Mouse (Mus musculus) brain, embryonic 14.5 days (tissue): ENCODE results near the gene Myo10. TPM values are rescaled to one million over a fixed set of nuclear protein-coding genes. Genes with fewer than 3 reads are reported as not detected.

Experiments used
- DNase-seq: peaks from one replicate; pipeline ENCODE4 v3.0.0-alpha.2; 2011; ENCODE audit warnings: low read depth
- CTCF ChIP-seq: fragments of 200-500 bp; IDR thresholded peaks from 2 replicates; pipeline ENCODE4 v1.5.1; 2012; ENCODE audit warnings: inconsistent platforms, mild to moderate bottlenecking, moderate library complexity, borderline replicate concordance; ENCODE audit not compliant: insufficient read depth, insufficient read length; ENCODE audit errors: extremely low read depth
- POLR2A ChIP-seq: fragments of 200-500 bp; IDR thresholded peaks from 2 replicates; pipeline ENCODE4 v1.6.1; 2012; ENCODE audit warnings: mild to moderate bottlenecking, inconsistent platforms, borderline replicate concordance; ENCODE audit not compliant: poor library complexity, insufficient read depth, insufficient read length, severe bottlenecking; ENCODE audit errors: extremely low read depth
- polyA plus RNA-seq: library from polyadenylated mRNA; depleted of rRNA; stranded (reverse); fragments of >200 nt; gene quantifications from 2 replicates; pipeline ENCODE4 v1.2.3, GENCODE M21; 2012

Myo10 gene
- polyA plus RNA-seq, 1 experiment, result 33.7 TPM

GRCm38 (mm10) chr15:25787406-25787805 is 165.1 kb downstream of the Myo10 start:
- DNase-seq, result peak; percentile 40
- TF ChIP-seq POLR2A, result no peak
- TF ChIP-seq CTCF, result no peak

GRCm38 (mm10) chr15:25787965-25788364 is 165.6 kb downstream of the Myo10 start:
- no peak for TF ChIP-seq POLR2A
- TF ChIP-seq CTCF, result no peak
- no peak for DNase-seq

GRCm38 (mm10) chr15:25788565-25788964 is 166.2 kb downstream of the Myo10 start:
- TF ChIP-seq CTCF (no peak), POLR2A (no peak)
- DNase-seq, result no peak

GRCm38 (mm10) chr15:25789241-25789640 is 166.9 kb downstream of the Myo10 start:
- no peak for DNase-seq
- TF ChIP-seq CTCF (no peak), POLR2A (no peak)

GRCm38 (mm10) chr15:25791660-25792353 is 169.5 kb downstream of the Myo10 start:
- DNase-seq, result peak; percentile 45
- peak; percentile 62 for TF ChIP-seq CTCF
- TF ChIP-seq POLR2A, result no peak

GRCm38 (mm10) chr15:25794123-25794522 is 171.8 kb downstream of the Myo10 start:
- TF ChIP-seq CTCF (no peak), POLR2A (no peak)
- no peak for DNase-seq

GRCm38 (mm10) chr15:25795496-25795895 is 173.2 kb downstream of the Myo10 start:
- no peak for DNase-seq
- TF ChIP-seq POLR2A, result no peak
- TF ChIP-seq CTCF, result no peak

GRCm38 (mm10) chr15:25796353-25796752 is 174.0 kb downstream of the Myo10 start:
- TF ChIP-seq POLR2A (no peak), CTCF (peak; percentile 81)
- peak; percentile 68 for DNase-seq

- no peak for DNase-seq
- no peak for TF ChIP-seq CTCF
- no peak for TF ChIP-seq POLR2A
These were observed 174.9 kb downstream of the Myo10 start for GRCm38 (mm10) chr15:25797179-25797578.

GRCm38 (mm10) chr15:25797888-25798287 is 175.6 kb downstream of the Myo10 start:
- no peak for DNase-seq
- TF ChIP-seq CTCF (no peak), POLR2A (no peak)

GRCm38 (mm10) chr15:25801726-25802125 is 179.4 kb downstream of the Myo10 start:
- DNase-seq, result peak; percentile 47
- no peak for TF ChIP-seq POLR2A
- TF ChIP-seq CTCF, result peak; percentile 45; the same call in 1 of the 2 replicates

GRCm38 (mm10) chr15:25802194-25802593 is 179.9 kb downstream of the Myo10 start:
- no peak for TF ChIP-seq CTCF
- TF ChIP-seq POLR2A, result no peak
- peak; percentile 48 for DNase-seq
